Mouse (Mus musculus) layer of hippocampus, postnatal 14 days (tissue): ENCODE data around the gene Tex2. TPM values are rescaled to one million over a fixed set of nuclear protein-coding genes. Genes with fewer than 3 reads are reported as not detected.

ENCODE experiments used
- DNase-seq, 2 experiments: peaks; one replicate each; pipeline ENCODE4 v3.0.0; 2021 to 2022; ENCODE audit warnings: low spot score in 2 of 2, mixed read lengths in 1 of 2
- total RNA-seq, 2 experiments: library from RNA; stranded (reverse); gene quantifications; 2 replicates each; pipeline ENCODE4 v1.2.3; 2021

Tex2 gene
- total RNA-seq, 2 experiments from 2014 or later = 105 to 120 TPM

DNA sequence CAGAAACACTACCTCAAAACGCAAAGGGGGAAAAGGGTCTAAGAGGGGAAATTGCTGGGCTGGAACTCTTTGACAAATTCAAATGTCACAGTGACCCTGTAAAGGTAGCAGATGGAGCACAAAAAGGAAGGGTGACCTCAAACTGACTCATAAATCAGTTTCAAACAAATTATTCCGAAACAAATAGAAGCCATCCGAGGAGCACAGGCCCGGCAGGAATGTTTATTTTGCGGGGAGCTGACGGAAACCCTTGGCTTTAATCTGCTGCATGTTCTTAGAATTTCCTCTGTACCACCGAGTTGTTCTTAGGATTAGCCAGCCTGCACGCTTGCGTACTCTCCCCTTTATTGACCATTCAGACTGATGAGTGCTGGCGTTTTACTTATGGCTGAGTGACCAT is 123.2 kb downstream of the Tex2 start:
- no peak for DNase-seq

DNA sequence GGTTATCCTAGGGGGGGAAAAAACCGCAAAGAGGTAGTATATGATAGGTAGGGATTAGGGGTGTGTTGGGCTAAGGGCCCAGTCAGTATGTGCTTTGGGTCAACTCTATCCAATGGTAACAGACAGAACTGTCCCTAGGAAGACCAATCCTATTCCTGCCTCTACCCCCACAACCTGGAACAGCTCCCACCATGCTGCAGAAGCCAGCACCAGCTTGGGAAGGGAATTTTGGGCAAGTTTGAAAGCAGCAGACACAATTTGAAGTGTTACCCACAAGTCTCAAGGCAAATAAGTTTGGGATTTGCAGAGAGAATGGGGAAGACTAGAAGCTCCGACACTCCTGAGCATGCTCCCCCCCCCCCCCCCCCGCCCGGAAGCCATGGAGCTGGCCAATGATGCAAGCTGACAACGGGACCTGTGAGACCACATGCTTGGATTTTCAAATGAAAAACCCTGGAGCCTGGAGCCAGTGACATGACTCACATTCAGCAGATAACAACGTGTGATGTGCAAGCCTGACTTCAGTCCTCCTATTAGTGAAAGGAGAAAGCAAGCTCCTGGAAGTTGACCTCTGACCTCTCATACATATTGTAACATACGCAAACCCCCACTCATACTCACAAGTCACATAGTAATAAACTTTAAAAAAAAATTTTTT is 124.1 kb downstream of the Tex2 start:
- no peak for DNase-seq

DNA sequence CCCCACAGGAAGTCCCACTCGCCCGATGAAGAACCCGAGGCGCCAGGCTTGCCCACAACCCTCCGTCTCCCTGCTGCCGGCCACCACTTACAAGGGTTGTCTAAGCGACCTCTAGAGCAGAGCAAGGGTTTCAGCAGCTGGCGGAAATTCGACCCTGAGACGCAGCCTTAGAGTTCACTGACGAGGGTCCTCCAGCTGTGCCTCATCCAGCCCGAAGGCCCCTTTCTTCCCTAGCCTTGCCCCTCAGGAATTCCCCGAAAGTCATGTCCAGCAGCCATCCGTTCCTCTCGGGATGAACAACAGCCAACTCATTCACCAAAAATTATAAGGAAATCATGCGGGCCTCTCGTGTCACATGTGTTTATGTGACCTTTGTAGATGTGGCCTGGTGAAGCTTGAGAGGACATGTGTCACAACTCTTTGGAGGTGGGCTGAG is 125.1 kb downstream of the Tex2 start:
- DNase-seq = no peak

DNA sequence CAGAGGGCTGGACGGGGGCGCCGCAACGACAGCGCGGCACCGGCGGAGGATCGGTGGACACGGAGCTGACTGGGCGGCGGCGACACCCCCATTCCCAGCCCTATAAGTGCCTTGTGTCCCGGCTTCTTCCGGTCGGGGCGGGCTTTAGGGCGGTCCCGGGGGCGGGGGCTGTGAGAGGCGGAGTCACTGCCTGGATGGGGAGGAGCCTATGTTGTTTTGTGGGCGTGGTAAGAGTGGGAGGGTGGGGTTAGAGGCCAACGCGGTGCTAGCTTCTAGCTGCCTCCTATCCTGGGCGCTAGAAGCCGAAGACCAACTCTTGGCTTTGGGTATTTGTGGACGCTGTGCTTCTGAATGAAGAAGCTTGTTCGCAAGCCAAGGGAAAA is 125.5 kb downstream of the Tex2 start, which contains the start of gene Ern1:
TSS of gene Ern1 (minus strand) at position 120 of the 383 bp plus-strand sequence.
- peak; percentile 92 to 96 for DNase-seq

DNA sequence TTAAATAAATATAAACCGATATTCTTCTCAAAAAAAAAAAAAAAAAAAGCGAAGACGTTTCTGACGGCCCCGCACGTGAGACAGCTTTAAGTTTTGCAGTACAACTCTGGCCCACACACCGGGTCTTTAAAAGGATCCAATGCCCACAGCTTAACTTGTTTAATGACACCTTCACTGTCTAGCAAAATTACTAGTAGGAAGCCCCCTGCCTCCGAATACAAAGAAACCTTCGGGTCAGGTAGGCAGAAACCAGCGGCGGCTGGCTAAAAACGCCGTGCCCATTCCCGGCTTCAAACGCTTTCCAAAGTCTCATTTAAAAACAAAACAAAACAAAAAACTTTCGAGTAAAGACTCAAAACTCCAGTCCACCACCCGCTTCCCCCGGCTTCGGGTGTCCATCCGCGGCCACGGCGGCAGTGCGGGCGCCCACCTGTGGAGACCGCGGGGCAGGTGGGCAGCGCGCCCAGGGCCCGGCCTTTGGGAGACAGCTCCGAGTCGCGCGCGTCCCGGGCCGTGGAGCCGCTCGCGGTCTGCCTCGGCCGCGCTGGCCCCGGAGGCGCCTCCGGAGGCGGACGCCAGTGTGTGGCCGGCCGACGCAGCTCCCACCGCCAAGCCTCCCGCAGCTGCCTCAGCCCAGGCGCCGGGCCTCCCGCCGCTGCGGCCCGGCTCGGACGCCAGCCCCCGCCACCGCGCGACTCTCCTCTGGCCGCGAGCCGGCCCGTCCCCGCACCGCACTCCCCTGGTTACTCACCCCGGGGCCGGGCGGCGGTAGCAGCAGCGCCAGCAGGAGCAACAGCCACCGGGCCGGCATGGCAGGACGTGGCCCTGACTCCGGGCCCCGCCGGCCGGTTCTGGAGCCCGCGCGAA is 126.1 kb downstream of the Tex2 start:
- DNase-seq = no peak

DNA sequence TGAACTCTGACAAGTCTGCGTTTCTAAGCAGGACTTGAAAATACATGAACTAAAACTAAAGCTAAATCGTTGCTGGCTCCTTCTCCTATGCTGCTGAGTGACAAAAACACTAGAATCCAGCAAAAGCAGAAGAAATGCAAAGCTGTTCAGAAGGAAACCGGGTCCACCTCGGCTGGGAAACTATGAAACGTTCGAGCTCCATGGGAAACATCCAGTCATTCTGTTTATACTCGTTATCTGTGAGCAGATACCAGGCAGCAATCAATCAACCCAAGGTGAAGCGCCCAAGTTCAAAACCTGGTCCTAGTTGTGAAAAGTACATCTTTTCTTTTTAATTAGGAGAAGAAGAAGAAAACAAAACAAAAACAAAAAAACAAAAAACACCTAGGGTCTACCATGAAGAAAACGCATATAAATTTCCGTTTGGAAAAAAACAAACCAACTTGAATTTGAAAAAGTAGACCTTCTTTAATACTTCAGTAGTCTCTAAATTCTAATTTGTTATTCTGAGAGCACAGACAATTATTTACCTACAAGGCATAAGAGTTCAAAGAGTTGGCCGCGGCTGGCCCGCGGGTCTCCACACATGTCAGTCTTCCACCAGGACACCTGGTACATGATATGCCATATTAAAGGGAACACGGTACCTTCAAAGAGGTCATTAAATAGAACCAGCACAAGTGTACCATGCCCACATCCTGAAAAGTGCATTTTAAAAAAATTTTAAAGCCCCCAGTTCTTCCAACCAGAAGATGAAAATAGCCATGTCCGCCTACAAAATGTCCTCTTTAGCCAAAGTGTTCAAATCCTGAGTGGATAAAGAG is 127.0 kb downstream of the Tex2 start:
- DNase-seq = no peak

DNA sequence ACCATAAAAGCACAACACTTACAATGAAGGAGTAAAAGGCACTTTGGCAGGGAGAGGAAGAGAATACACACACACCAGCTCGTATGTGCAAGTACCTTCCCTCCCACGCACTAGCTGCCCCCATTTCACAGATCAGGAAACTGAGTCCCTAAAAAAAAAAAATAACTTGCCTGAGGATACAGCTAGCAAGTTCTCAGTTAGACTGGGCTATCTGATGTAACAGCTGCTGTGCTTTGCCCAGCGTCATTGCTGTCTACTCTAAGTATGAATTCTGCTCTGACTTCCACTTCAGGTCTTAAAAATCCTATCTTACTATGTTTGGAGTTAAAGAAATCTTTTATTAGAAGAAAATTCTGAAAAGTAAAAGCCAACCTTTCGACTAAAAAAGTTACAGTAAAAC is 127.6 kb downstream of the Tex2 start:
- DNase-seq = no peak

DNA sequence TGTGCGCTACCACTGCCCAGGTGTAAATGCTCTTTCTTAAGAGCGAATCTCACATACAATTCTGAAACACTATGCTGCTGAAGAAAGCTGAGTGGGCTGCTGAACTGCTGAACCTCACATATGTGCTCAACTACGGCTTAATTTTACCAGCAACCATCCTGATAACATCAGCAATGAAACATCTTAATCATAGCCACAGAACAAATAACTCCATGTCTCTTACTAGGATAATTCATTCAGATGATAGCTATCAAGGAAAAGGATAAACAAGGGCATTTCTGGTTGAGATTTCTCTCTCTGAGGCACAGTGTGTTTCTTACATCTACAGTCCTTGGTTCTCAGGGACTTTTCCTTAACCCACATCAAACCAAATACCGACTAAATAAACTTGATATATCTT is 128.3 kb downstream of the Tex2 start:
- DNase-seq = no peak

DNA sequence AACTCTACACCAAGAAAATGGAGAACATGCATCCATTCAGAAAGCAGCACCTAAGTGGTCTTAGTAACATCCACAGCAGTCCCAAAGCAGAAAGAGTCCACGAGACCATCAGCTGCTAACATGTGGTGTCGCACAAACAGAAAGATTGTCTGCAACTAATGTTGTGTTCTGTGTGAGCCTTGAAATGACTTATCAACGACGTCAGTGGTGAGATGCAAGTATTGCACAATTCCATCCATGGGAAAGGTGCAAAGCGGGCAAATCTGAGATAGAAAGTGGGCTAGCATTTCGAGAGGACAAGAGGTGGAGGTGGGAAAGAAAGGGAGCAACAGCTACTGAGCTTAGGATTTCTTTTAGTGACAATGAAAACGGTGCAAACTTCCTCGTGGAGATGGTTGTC is 130.4 kb downstream of the Tex2 start:
- no peak for DNase-seq

DNA sequence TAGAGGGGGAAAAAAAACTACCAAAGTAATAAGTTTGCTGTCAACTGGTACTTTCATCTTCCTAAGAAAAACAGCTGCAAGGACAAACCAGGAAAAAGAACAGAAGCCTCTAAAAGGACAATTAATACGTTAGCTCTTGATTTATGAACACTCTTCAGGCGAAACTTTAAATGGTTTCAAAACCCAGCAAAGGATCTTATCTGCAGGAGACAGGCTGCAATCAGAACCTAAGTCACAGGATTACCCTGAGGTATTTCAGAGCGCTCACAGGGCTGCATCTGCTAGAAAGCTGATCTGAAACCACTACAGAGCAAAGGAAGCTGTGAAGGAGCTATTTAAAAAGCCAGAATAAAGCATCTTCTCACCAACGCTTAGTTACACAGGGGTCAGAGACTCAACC is 131.6 kb downstream of the Tex2 start:
- DNase-seq = no peak

DNA sequence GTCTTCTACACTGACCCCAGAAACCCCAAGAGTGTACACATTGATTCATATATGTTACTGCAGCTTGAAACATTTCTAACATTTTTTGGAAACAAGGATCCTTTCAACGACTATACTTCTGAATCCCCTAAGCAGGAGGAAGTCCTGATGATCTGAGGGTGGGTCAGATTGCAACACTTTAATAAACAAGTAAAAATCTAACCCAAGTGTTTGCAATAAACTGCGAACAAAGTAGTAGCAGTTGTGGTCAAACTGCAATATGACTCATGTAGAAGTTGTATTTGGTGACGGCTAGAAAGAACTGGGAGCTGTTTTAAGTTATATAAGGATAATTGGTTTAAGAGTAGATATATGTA is 132.7 kb downstream of the Tex2 start:
- DNase-seq = no peak

DNA sequence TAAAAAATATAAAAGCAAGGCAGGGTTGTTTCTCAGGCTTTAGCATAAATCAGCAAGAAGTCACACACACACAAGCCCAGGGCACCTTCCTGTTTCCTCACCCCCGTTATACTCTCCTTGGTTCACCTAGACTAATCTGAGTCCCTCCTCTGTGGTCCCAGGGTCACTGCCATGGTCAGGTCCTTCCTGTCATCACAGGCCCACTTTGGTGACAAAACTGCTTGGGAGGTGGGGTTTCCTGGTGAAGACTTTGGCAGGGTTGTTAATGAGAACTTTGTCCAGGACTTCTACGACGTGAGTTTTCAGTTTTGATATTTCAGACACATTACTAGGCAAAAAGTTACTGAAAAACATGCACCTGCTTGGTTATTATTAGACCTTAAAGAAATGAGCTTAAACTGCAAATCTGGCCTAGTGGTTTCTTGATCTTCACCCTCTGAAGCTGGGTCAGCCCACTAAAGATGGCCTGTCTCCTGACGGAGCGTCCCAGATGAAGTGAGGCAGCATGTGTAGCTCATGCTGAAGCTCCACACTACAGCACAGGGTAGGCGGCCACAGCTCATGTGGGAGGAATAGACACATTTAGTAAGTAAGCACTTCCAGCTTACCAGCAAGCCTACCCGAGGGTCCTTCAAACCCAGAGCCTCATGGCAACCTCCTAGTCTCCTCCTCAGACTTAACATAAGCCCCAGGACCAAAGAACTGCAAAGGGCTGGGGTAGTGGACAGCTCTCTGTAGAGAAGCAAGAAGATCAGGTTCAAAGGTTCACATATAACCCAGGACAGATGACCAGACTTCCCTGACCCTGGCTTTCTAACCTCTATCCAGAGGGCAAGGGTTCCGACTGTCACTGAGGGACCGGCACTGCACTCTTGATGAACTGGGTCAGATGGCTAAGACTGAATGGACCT is 133.3 kb downstream of the Tex2 start:
- DNase-seq = no peak

DNA sequence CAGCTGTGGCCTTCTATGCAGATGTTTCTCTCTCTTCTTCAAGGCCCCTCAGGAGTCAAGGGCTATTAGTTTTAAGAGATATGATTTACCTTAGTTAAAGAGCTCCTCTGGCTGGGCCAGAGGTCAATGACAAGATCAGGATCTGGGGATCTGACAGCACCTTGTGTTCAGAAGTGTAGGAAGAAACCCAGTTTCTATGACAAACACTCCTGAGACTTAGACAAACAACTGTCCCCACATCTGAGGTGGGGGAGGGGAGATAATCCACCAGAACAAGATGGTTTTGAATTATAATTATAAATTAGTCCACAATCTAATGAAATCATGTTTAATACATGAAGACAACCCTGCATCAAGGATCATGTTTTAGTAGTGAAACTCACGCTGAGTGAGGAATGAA is 134.5 kb downstream of the Tex2 start:
- no peak for DNase-seq

DNA sequence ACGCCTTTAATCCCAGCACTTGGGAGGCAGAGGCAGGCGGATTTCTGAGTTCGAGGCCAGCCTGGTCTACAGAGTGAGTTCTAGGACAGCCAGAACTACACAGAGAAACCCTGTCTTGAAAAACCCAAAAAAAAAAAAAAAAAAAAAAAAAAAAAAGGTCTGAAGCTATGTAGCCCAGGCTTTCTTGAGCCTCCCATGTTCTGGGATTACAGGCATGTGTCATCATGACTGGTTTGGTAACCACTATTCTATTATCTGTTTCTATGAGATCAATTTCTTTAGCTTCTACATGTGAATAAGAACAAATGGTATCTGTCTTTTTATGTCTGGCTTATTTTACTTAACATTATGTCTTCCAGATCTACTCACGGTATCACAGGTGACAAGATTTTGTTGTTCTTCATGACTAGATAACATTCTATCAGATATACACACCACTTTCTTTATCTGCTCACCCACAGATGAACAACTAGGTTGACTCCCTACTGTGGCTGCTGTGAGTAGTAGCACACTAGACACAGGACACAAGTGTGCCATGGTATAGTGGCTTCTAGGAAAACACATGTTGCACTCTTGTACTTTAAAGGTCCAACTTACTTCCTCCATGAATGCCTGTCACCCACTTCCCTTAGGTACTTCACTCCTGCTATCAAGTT is 135.6 kb downstream of the Tex2 start:
- no peak for DNase-seq

DNA sequence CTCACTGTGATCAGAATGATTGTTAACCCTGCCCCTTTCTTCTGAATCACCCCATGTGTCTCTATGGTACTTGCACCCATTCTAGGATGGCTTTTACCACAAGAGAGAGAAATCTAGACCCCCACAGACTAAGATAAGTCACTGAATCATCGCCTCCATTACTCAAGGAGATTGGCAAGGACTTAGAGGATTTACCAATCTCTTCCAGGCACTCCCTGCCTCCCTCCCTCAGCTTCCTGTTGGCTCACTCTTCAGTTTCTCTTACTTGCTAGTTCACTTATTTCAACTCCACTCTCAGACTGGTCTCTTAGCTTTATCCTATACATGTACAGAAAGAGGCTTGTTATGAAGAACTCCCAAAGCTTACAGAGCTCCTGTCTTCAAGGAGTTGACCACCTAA is 137.9 kb downstream of the Tex2 start:
- DNase-seq = no peak

DNA sequence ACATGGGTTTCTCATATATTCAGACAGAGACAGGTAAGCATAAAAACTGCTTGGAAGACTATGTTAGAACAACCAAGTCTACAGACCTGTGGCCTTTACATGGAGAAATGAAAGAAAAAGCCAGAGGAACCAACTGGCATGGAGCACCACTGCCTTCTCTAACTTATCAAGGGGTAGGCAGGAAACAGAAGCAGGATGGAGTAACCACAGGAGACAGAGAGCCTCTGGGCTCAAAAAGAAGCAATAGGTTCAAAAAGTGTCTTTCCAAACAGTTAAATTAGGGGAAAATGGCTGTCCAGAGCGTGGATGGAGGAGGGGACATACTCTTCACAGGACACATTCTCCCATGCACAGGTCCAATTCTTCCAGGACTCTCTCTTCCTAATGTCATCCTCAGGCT is 141.6 kb downstream of the Tex2 start:
- DNase-seq = no peak

DNA sequence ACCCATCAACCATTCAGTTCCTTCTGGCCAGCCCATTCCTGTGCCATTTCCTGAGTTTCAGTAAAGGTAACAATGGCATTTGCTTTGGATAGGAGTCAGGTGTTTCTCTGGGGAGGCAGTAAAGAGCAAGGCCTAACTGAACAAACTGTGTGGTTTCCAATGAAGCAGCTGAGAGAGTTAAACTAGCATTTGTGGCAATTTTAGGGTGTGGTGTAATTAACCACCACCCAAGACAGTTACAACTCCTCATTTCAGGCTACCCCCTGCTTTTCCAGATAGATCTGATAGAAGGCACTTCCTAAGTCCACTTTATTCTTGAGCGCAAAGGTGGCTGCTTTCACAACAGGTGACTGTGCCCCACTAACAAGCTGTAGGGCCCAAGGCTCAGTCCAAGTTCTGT is 144.7 kb downstream of the Tex2 start:
- no peak for DNase-seq

DNA sequence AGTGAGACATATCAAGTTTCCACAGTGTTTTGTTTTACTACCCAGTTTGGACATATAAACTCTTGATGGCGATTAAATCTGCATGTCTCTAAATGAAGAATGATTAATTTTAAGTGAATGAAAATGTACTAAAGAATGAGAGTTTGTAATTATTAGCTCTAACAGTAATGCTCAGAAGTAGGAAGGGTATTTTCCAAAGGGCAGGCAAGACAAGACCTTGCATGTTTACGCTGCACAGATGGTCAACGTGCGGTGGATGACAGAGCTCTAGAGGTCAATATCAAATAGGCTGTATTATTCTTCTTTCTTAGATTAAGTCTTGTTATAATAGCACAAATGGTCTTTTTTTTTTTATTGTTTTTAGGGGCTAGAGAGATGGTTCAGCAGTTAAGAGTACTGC is 147.3 kb downstream of the Tex2 start:
- no peak for DNase-seq

DNA sequence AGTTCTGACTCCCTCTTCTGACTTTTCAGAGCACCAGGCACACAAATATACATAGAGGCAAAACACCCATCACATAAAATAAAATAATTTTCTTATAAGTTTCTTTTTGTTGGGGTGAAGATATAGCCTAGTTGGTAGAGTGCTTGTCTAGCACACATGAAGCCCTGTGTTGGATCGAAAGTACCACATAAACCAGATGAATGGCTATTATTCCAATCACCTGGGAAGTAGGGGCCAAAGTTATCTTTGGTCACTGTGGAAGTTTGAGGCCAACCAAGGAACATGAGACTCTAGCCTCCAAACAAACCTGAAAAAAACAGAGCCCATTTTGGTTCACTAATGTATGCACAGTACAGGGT is 147.7 kb downstream of the Tex2 start:
- DNase-seq = no peak
